Mouse (Mus musculus): ENCODE measurements at regions not wholly inside any gene's neighbourhood (a gene's known extent, or its start where the extent isn't known, plus 50 kb on each side); places are given as distances from the start of the nearest gene placed in this dataset.

DNA sequence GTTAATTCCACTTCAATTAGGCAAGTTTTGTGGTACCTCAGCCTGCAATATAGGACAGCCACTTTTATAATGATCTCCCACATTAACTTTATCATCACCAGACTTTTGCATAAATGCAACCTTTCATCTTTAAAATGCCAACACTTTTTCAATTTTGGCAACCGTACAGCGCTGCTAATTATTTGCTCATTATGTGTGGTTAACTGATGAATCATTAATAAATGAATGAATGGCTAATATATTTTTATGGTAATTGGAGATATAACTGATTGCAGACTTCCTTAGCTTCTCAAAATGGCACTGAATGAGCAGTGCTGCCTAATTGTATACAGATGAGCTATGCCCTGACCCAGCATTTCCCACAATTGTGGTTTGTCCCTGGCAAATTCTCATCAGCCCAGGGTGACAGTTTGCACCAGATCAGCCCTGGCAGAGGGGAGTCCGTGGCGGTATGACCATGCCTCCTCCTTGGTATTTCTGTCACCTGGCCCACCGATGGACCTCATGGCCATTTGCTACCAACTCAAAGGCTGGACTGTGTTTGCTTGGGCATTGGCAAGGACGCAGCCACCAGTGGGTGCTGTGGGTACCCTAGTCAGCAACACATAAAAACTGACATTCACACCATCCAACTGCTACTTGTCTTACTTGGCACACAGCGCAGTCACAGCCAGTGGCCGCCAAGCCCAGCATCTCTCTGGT lies 173.7 kb upstream of the Lmo4 start:
- no peak for DNase-seq (ENCODE audit: low spot score in 2 of 2)

GRCm38 (mm10) chr3:144377626-144378523 lies 172.9 kb upstream of the Lmo4 start:
- DNase-seq (ENCODE audit: low spot score in 2 of 2) = no peak

GRCm38 (mm10) chr3:144376463-144377402 lies 171.7 kb upstream of the Lmo4 start:
- DNase-seq (ENCODE audit: low spot score in 2 of 2) = no peak

GRCm38 (mm10) chr3:144375725-144376412 lies 170.8 kb upstream of the Lmo4 start:
- no peak for DNase-seq (ENCODE audit: low spot score in 2 of 2)

DNA sequence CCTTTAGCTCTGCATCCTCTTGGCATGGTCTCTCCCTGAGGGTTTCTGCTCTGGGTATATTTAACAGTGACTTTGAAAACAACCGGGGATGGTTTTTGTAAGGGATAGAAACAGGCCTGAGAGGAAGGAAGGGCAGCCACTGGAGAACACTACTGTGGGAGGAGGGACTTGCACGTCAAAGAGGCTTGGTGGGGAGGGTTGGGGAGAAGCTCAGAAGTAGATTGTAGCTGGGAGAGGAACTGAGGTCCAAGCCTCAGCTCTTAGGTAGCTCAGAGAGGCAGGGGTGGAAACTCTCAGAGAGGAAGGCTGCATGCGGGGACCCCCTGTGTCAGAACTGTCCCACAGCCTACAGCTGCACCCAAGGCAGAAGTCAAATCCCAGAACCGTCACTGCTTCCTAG lies 163.3 kb upstream of the Lmo4 start:
- no peak for DNase-seq (ENCODE audit: low spot score in 2 of 2)

DNA sequence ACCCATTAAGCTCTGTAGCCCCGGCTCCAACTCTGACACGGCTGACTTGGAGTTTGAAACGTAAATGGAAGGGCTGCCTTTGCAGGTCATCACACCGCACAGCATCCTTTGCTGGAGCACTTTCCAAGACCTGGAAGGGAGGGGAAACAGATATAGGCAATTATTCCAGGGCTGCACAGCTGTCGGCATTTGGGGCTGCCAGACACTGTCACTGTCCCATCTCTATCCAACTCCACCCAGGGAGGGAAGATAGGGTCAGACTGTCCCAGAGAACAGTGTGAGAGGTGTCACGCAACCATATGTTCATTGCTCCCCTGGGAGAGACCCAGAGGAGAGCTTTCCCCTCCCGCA lies 162.7 kb upstream of the Lmo4 start:
- no peak for DNase-seq (ENCODE audit: low spot score in 2 of 2)

DNA sequence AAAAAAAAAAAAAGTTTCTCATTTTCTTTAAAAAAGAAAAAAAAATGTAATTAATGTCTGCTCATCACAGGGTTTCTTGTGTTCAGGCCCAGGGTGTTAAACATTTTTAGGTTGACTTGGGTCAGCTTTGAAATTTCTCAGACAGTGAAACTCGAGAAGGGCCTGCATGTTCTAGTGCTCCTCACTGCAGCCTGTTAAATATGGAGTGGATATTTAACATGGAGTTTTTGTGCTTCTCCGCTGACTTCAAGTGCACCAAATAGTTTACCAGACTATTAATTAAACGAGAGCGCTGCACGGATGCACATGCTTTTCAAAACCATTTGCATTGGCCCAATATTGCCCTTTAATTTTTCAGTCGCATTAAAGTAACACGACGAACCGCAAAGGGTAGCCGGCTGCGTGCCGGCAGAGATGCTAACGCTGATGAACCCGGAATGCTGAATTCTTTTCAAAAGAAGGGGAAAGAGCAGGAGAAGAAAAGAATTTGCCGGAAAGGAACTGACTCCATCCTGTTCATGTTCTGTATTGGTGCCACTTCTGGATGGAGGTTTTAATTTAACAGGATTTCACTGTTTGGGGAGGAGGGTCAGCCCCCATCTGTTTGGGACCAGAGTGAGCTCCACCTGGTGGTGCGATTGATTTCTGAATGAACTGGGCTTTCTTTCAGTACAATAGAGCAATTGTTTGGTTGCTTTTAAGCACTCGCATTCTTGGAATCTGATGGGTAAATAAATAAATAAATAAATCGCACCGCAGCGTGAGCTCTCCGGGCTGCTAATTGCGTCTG lies 162.2 kb upstream of the Lmo4 start:
- DNase-seq (ENCODE audit: low spot score in 2 of 2) = peak in 1 of 2 experiments; percentile 40

DNA sequence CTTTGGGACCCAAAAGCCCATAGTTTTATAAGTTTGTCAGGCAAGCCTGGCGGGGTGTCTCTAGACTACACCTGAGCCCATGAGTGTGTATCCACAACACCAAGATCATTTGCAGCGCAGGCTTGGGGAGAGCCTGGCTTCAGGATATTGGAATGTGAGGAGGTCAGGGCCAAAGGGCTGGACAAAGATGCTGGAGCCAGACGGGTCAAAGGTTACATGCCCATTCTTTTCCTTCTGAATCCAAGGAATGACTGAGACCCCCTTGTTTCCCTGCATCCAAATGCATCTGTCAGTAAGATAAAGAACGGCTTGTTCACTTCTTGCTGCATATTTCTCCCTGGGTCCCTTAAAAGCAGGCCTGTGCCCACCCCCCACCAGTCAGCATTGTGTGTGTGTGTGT lies 160.9 kb upstream of the Lmo4 start:
- DNase-seq (ENCODE audit: low spot score in 2 of 2) = no peak

GRCm38 (mm10) chr3:144362472-144362871 lies 157.5 kb upstream of the Lmo4 start:
- no peak for DNase-seq (ENCODE audit: low spot score in 2 of 2)

DNA sequence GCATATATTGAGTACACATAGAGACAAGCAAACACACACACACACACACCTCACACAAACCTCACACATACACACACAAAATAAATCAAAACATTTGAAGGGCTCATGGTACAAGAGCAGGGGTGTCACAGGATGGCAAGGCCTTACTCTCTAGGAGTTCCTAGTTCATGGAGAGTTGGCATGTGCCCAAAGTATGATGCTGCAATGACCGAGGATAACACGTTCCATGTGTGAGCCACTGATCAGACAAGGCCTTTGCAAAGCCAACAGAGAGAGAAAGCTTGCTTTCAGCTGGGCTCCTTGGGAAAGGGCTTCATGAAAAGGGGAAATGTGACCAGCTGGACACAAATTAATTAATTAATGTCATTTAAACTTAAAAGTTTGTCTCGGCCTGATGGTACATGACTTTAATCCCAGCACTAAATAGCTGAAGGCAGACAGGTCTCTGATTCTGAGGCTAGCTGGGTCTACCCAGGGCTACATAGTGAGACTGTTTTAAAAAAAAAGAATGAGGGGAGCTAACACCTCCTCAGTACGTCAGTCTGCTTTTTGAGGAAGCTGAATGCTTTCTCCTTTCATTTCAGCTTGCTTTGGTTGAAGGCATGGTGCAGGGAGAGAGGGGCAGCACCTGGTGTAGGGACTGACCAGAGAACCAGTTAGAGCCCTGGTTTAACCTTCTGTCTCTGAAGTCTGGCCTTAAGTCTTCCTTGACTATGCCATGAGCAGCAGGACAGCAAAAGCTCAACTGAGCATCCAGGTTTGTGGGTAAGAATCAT lies 156.4 kb upstream of the Lmo4 start:
- no peak for DNase-seq (ENCODE audit: low spot score in 2 of 2)

DNA sequence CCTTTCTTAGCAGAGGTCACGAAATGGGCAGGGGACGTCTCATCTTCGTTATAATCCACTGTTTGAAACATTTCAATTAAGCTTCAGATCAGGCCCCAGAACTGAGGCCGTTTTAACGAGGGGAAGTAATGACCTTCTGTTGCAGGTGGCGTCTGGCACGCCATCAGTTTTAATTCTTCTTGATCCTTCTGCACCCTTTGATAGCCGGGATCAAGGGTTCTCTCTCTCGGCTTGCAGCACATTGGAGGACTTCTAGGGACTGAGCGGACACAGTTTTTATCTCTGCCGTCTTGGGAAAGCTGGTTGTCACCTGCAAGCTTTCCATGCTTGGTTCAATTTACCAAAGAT lies 151.9 kb upstream of the Lmo4 start:
- no peak for DNase-seq (ENCODE audit: low spot score in 2 of 2)

DNA sequence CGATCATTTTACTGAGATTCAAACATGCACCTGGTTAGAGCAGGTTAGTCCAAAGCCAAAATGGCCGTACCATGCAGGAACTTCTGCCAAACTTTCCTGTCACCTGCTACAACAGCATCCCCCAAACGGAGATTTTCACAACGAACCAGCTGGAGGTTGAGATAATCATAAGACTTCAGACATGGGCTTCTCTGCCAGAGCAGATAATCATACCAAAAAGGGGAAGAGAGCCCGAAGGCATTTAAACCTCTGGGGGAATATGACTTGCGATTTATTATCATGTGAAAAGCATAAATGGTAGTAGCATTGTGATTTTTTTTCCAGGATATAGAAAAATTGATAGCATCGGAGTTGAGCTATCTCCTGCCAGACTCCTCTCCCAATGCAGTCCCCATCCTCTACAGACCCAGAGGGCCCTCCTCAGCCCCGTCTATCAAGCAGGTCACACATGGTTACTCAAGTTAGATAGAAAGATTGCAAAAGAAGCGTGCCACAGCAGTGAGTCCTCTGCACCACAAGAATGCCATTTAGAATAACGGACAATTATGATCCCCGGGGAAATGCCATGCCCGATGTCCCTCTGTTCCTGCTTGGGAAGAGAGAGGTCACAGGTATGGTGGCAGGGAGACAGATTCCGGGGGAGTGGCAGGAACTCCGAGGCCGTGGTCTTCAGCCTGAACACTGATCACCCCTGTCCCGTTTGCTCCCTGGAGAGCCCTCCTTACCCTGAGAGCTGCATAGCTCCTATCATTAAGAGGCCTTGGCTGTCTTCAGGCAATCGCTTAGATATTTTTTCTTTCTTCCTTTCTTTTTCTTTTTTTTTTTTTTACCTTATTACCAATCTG lies 151.3 kb upstream of the Lmo4 start:
- no peak for DNase-seq (ENCODE audit: low spot score in 2 of 2)

- DNase-seq (ENCODE audit: low spot score in 2 of 2) = no peak
These were observed 147.5 kb upstream of the Lmo4 start for GRCm38 (mm10) chr3:144352559-144352958.

DNA sequence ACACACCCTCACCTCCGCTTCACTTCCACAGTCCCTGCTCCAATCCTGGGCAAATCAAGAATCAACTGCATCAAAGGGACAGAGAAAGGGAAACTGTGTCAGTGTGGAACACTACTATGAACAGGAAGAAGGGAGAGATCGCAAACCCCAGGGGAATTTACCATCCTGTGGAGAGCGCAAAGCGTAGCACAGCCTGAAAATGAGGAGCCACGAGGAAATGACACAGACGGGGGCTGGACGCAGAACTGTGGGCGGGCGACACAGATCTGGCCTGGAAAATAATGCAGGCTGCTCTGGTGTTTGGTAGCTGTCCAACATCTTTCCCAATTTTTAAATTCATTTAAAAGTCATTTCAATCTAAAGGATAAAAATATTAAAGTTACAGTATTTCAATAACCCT lies 143.4 kb upstream of the Lmo4 start:
- peak in 1 of 2 experiments; percentile 29 for DNase-seq (ENCODE audit: low spot score in 2 of 2)

GRCm38 (mm10) chr3:144335237-144335636 lies 130.2 kb upstream of the Lmo4 start:
- no peak for DNase-seq (ENCODE audit: low spot score in 2 of 2)

GRCm38 (mm10) chr3:144334201-144334600 lies 129.2 kb upstream of the Lmo4 start:
- no peak for DNase-seq (ENCODE audit: low spot score in 2 of 2)

DNA sequence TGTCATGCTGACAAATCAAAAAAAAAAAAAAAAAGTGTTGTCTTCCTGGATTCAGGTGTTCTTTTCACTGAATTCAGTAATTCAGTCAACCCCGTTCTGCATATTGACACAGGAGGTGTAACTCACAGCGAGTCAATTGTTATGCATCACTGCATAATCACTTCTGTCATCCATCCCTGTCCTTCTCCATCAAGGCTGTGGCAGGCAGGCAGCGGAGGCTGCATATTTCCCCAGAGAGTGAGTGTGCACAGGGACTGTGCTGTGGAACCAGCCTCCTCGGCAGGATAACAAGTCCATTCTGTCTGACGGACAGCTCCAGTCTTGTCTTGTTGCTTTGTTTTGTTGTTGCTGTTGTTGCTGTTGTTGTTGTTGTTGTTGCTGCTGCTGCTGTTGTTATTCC lies 127.3 kb upstream of the Lmo4 start:
- no peak for DNase-seq (ENCODE audit: low spot score in 2 of 2)

DNA sequence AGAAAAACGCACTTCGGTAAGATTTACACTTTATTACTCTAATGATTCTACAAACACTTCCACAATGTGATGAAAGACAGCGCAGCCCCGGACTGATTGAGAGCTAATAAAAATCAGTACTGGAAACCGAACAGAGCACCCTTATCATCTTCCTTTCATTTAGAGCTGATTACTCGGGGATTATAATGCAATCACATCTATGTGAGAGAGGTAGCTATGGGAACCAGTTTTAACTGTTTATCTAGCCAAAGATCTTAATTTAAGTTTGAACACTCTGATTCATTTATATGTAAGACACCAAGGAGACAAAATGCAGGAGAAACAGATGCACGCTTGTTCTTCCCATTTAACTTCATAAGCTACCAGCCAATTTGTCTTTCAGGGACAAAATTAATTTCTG lies 124.1 kb upstream of the Lmo4 start:
- no peak for DNase-seq (ENCODE audit: low spot score in 2 of 2)

DNA sequence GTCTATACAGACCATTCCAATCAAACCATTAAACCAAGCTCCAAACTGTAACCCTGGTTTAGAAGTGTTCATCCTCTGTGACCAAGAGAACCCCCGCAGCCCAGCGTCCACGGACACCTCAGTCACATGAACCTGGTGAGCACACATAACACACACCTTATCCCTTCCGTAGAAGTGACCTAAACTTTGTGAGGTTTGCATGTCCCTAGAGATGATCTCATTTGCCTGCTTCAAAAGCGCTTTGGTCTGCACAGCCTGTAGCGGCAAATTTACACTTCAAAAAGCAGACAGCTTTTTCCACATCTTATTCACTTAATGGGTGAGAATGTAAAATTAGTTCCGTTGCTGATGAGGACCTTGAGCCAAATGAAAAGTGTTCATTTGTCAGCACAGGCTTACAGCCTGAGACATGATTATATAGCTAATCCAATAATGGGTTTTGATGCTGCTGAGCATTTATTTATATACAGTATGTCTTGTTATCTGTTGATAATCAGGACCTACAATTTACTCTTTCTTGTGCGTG lies 122.3 kb upstream of the Lmo4 start:
- DNase-seq (ENCODE audit: low spot score in 2 of 2) = no peak
